Mouse (Mus musculus) C3H10T1/2 (cell line): Measurements from ENCODE around the gene Olfr1192-ps1. TPM values are rescaled to one million over a fixed set of nuclear protein-coding genes. Genes with fewer than 3 reads are reported as not detected.

Experiments used
- polyA plus RNA-seq, 2 experiments: library from polyadenylated mRNA; unstranded; fragments of >200 nt; fragmentation: generic; extraction: Trizol; gene quantifications; one replicate each; pipeline ENCODE4 v1.2.1; 2012; ENCODE audit warnings: missing spikeins in 2 of 2

The Olfr1192-ps1 gene
- not detected for polyA plus RNA-seq

DNA sequence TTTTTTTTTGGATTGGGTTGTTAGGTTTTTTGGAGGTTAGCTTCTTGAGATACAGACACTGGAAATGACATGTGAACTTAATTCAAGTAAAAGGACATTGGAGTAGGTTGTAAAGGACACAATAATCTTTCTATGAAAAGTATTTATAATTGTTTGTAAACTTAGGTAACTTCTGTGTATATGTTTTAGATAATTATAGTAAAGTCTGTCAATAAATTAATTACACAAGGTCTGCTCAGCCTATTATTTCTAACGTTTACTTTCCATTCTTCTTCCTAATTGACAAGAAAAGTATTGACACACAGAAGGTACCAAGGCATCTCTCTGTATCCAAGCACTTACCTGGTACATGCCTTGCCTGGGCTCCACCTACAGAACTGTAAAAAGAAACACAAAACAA, at the start of gene Olfr1192-ps1:
Olfr1192-ps1 (plus strand) TSS at position 301 of the 400 bp plus-strand sequence.

DNA sequence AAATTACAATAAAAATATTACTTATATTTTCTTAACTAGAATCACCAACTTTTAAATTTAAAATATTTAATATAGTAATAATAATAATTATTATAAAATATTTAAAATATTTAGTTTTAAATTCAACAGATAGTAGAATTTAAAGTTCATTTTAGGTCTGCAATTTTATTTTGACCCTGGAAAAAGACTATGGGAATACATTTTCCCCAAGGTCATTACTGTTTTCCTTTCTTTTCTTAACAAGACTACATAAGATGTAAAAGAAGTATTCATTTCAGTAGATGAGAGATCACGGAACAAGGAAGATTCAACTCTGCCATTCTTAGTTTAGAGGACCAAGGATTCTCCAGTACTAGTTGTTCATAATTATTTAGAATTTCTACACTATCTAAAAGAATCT, 8.1 kb upstream of the Olfr1192-ps1 start, which contains the start of gene Olfr1191-ps1:
Olfr1191-ps1 (plus strand) TSS at position 301 of the 400 bp plus-strand sequence.

DNA sequence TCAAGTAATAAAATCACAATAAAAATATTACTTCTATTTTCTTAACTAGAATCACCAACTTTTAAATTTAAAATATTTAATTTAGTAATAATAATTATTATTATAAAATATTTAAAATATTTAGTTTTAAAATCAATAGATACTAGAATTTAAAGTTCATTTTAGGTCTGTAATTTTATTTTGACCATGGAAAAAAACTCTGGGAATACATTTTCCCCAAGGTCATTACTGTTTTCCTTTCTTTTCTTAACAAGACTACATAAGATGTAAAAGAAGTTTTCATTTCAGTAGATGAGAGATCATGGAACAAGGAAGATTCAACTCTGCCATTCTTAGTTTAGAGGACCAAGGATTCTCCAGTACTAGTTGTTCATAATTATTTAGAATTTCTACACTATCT, 27.0 kb downstream of the Olfr1192-ps1 start, which contains the start of gene Olfr1193:
Olfr1193 (plus strand) TSS at position 301 of the 400 bp plus-strand sequence.

DNA sequence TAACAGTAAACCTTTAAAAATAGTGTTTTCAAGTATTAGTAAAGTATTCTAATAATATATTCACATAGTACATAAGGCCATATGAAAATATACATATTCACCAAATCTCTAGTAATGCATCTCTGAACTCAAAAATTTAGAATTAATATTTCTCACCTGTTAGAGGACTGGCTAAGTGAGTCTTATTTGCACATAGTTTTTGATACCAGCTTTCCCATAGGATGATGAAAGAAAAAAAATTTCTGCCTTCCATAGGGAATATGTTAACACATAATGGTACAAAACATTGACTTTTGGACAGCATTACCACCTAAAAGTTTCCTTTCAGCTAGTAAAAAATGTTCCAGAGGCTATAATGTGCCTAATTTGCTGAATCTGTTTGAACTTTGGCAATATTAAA, 40.8 kb downstream of the Olfr1192-ps1 start, which contains the start of gene Olfr1195:
Olfr1195 (minus strand) TSS at position 101 of the 400 bp plus-strand sequence.

DNA sequence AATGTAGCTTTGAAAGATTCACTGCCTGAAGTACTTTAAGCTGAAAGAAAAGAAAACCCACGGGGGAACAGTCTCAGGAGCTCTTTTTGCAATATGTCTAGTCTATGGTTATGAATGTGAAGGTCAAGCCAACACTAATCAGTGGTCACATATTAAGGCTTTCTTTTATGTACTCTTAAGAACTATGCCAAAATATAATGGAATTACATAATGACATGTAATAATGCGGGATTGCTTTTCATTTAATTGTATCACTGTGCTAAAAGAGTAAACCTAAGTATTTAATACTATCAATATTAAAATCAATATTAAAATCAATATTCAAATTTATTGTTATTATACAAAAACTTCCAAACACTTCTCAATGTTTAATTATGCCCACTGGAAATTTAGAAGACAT, 56.2 kb downstream of the Olfr1192-ps1 start, which contains the start of gene Olfr1196:
Olfr1196 (minus strand) TSS at position 101 of the 400 bp plus-strand sequence.

Other genes with a start within 250 kb of the Olfr1192-ps1 start
- not detected for gene Olfr1179, start 242.1 kb upstream of the Olfr1192-ps1 start, polyA plus RNA-seq
- gene Olfr1180, start 229.4 kb upstream of the Olfr1192-ps1 start, polyA plus RNA-seq = not detected
- not detected for gene Olfr1181, start 222.3 kb upstream of the Olfr1192-ps1 start, polyA plus RNA-seq
- not detected for gene Gm13757, start 199.4 kb upstream of the Olfr1192-ps1 start, polyA plus RNA-seq
- not detected for gene Olfr1183, start 193.6 kb upstream of the Olfr1192-ps1 start, polyA plus RNA-seq
- gene Olfr1184, start 164.9 kb upstream of the Olfr1192-ps1 start, polyA plus RNA-seq = not detected
- not detected for gene Olfr1185-ps1, start 155.2 kb upstream of the Olfr1192-ps1 start, polyA plus RNA-seq
- not detected for gene Olfr1186, start 130.0 kb upstream of the Olfr1192-ps1 start, polyA plus RNA-seq
- gene Olfr1188, start 91.6 kb upstream of the Olfr1192-ps1 start, polyA plus RNA-seq = not detected
- not detected for gene Olfr1189, start 62.1 kb upstream of the Olfr1192-ps1 start, polyA plus RNA-seq
- gene Olfr1191-ps1, start 8.0 kb upstream of the Olfr1192-ps1 start, polyA plus RNA-seq = not detected
- not detected for gene Olfr1193, start 27.1 kb downstream of the Olfr1192-ps1 start, polyA plus RNA-seq
- not detected for gene Olfr1195, start 40.7 kb downstream of the Olfr1192-ps1 start, polyA plus RNA-seq
- not detected for gene Olfr1196, start 56.1 kb downstream of the Olfr1192-ps1 start, polyA plus RNA-seq
- not detected for gene Olfr1197, start 83.9 kb downstream of the Olfr1192-ps1 start, polyA plus RNA-seq
- not detected for gene Olfr1198, start 102.9 kb downstream of the Olfr1192-ps1 start, polyA plus RNA-seq
- not detected for gene Olfr1199, start 112.0 kb downstream of the Olfr1192-ps1 start, polyA plus RNA-seq
- not detected for gene Olfr1200, start 122.0 kb downstream of the Olfr1192-ps1 start, polyA plus RNA-seq
- gene Olfr1201, start 144.5 kb downstream of the Olfr1192-ps1 start, polyA plus RNA-seq = not detected
- gene Olfr1202, start 166.0 kb downstream of the Olfr1192-ps1 start, polyA plus RNA-seq = not detected
- not detected for gene Olfr1205, start 181.2 kb downstream of the Olfr1192-ps1 start, polyA plus RNA-seq
- gene Olfr1204, start 200.8 kb downstream of the Olfr1192-ps1 start, polyA plus RNA-seq = not detected
- not detected for gene Olfr1206, start 214.7 kb downstream of the Olfr1192-ps1 start, polyA plus RNA-seq